Mouse (Mus musculus) Muller cell, postnatal 12 days (primary cell): ENCODE measurements around the gene Lix1.

Source experiments
- DNase-seq: peaks from one replicate; pipeline ENCODE4 v3.0.0-alpha.2; 2015; ENCODE audit errors: inconsistent ontology term

The Lix1 gene

GRCm38 (mm10) chr17:17402222-17403004 is at the start of gene Lix1:
TSS of gene Lix1 (plus strand) at chr17:17402672.
- peak; percentile 75 for DNase-seq

GRCm38 (mm10) chr17:17373550-17373917 is 28.9 kb upstream of the Lix1 start:
- peak; percentile 29 for DNase-seq

GRCm38 (mm10) chr17:17373918-17374910 is 28.3 kb upstream of the Lix1 start, which contains the start of gene Riok2:
TSS of gene Riok2 (plus strand) at chr17:17374309.
- peak; percentile 97 for DNase-seq

GRCm38 (mm10) chr17:17375581-17375980 is 26.9 kb upstream of the Lix1 start:
- DNase-seq, result no peak

- no peak for DNase-seq
These were observed 18.8 kb upstream of the Lix1 start for GRCm38 (mm10) chr17:17383703-17384102.

GRCm38 (mm10) chr17:17384502-17384901 is 18.0 kb upstream of the Lix1 start:
- no peak for DNase-seq

GRCm38 (mm10) chr17:17386117-17386516 is 16.4 kb upstream of the Lix1 start:
- no peak for DNase-seq

GRCm38 (mm10) chr17:17391823-17392222 is 10.6 kb upstream of the Lix1 start:
- DNase-seq, result no peak

- DNase-seq, result no peak
These were observed 9.6 kb upstream of the Lix1 start for GRCm38 (mm10) chr17:17392863-17393262.

- no peak for DNase-seq
These were observed 9.2 kb upstream of the Lix1 start for GRCm38 (mm10) chr17:17393300-17393699.

- peak; percentile 70 for DNase-seq
These were observed 8.1 kb upstream of the Lix1 start for GRCm38 (mm10) chr17:17394336-17394735.

- DNase-seq, result peak; percentile 65
These were observed 5.6 kb upstream of the Lix1 start for GRCm38 (mm10) chr17:17396869-17397268.

GRCm38 (mm10) chr17:17398664-17399063 is 3.8 kb upstream of the Lix1 start:
- DNase-seq, result no peak

GRCm38 (mm10) chr17:17403038-17403437 is 566 bp downstream of the Lix1 start:
- no peak for DNase-seq

GRCm38 (mm10) chr17:17403578-17404112 is 1.2 kb downstream of the Lix1 start:
- no peak for DNase-seq

GRCm38 (mm10) chr17:17404811-17405544 is 2.5 kb downstream of the Lix1 start:
- DNase-seq, result no peak

GRCm38 (mm10) chr17:17405606-17406005 is 3.1 kb downstream of the Lix1 start:
- no peak for DNase-seq

GRCm38 (mm10) chr17:17408137-17408536 is 5.7 kb downstream of the Lix1 start:
- peak; percentile 76 for DNase-seq

GRCm38 (mm10) chr17:17408720-17409478 is 6.4 kb downstream of the Lix1 start:
- no peak for DNase-seq

GRCm38 (mm10) chr17:17409601-17410000 is 7.1 kb downstream of the Lix1 start:
- no peak for DNase-seq

- no peak for DNase-seq
These were observed 9.0 kb downstream of the Lix1 start for GRCm38 (mm10) chr17:17411443-17411842.
